Mouse (Mus musculus): ENCODE measurements around the gene Il1r2.

- no peak for TF ChIP-seq HCFC1 (IDR thresholded peaks at IDR 0.05; ENCODE audit: borderline replicate concordance, insufficient read depth, low read length)
- TF ChIP-seq ZNF384 (IDR thresholded peaks at IDR 0.05; ENCODE audit: low read depth, low read length), result no peak
- no peak for TF ChIP-seq CHD2 (IDR thresholded peaks at IDR 0.05; ENCODE audit: low read depth, low read length)
These were observed 40.6 kb upstream of the Il1r2 start for GRCm38 (mm10) chr1:40033315-40033714.
